Mouse (Mus musculus): ENCODE measurements at regions not wholly inside any gene's neighbourhood (a gene's known extent, or its start where the extent isn't known, plus 50 kb on each side); places are given as distances from the start of the nearest gene placed in this dataset.

DNA sequence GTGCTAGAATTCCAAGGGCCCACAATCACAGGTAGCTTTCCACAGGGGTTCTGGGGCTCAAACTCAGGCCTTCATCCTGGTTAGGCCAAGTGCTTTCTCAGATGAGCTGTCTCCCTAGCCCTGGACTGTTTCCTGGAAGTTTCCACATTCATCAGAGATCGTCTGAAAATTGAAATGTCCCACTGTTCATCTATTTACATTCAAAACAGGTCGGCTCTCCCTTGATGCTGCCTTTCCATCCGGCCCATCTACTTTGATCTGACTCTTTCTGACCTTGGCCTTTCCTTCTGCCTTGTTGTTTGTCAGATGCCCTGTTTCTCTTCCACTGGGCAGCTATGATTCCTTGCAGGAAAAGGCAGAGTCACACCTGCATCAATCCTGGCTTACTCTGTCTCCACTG is 150.2 kb upstream of the Nr2f2 start:
- intact Hi-C loops (cut with DNase I): no loop called here
- no peak for DNase-seq (ENCODE audit: low spot score in 2 of 2)

- no peak for DNase-seq (ENCODE audit: low spot score in 2 of 2)
- intact Hi-C loops (cut with DNase I): no loop called here
These were observed 148.9 kb upstream of the Nr2f2 start for GRCm38 (mm10) chr7:70515341-70515851.

- intact Hi-C loops (cut with DNase I): no loop called here
- no peak for DNase-seq (ENCODE audit: low spot score in 2 of 2)
These were observed 148.1 kb upstream of the Nr2f2 start for GRCm38 (mm10) chr7:70514666-70515065.

DNA sequence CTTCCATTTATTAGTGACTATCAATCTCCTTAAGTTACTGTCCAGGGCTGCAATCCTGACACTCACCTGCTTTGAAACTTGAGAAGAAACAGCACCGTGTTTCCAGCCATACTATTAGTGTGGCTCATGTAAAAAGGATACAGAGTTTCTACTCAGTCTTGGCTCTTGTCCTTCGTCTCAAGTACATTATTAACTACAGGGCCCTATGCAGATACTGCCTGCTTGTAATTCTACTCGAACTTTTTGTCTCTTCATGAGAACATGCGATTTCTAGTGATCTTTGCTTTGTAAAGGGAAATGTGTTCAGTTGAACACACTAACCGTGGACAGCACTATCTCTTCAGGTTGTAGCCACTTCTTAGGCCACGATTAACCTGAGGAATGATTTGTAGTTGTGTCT is 145.8 kb upstream of the Nr2f2 start:
- DNase-seq (ENCODE audit: low spot score in 2 of 2): no peak
- intact Hi-C loops (cut with DNase I): no loop called here

DNA sequence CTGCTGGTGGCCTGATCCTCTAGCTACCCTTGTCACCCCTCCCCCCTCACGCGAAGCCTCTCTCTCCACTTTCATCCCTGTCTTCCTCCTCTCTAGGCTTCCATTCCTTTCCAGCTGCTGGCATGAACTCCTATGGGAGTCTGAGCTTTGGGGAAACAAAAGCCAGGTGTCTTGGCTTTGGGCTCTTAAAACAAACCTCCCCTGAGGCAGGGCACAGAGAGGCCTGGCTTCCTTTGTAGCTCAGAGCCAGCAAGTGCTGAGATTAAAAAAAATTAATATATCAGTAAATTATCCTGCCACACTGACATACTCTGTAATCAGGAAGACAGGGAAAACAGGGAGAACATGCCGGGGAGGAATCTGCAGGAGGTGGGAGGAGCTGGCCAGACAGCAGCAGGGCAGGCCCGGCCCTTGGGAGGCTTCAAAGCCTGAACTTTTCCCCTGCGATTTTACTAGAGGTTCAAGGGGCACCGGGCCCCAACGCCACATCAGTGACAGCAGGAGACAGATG is 139.2 kb upstream of the Nr2f2 start:
- intact Hi-C loops (cut with DNase I): no loop called here
- DNase-seq (ENCODE audit: low spot score in 2 of 2): no peak

DNA sequence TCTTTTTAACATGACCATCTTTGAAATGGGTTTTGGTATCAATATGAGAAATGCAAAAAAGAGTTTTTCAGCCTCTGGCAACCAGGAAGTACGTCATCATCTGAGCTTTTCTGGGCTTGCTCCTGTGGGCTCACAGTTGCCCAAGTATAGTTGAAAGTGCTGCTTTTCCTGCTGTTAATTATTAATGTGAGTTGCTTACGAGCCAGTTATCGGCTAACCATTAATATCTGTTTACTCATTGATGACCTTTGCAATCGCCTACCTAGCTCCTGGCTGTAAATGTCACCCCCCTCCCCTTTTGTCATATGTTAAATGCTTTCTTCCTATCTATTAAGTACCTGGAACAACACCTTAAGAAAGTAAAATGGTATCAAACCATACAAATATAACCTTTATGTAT is 135.3 kb upstream of the Nr2f2 start:
- no peak for DNase-seq (ENCODE audit: low spot score in 2 of 2)
- intact Hi-C loops (cut with DNase I): no loop called here

- intact Hi-C loops (cut with DNase I): no loop called here
- no peak for DNase-seq (ENCODE audit: low spot score in 2 of 2)
These were observed 130.1 kb upstream of the Nr2f2 start for GRCm38 (mm10) chr7:70496541-70497154.

GRCm38 (mm10) chr7:70484201-70484600 is 117.7 kb upstream of the Nr2f2 start:
- DNase-seq (ENCODE audit: low spot score in 2 of 2): no peak
- intact Hi-C loops (cut with DNase I): no loop called here

DNA sequence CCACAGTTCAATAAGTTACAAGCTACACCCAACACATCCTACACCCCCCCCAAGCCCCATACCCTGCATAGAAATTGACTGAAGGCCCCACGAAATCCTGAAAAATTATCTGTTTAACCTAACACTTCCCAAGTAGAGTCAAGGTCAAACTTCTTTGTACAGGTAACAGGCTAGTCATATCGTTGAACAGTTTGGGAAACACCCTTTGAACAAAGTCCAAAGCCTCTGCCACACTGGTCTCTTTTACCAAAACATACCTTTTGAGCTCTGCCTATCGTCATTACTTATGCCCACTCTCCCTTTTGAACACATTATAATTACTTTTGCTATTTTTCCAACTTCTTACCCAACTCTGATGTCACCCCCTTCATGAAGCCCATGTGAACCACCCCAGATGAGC is 117.0 kb upstream of the Nr2f2 start:
- no peak for DNase-seq (ENCODE audit: low spot score in 2 of 2)
- intact Hi-C loops (cut with DNase I): no loop called here

- DNase-seq (ENCODE audit: low spot score in 2 of 2): no peak
- intact Hi-C loops (cut with DNase I): no loop called here
These were observed 115.3 kb upstream of the Nr2f2 start for GRCm38 (mm10) chr7:70481880-70482279.

- intact Hi-C loops (cut with DNase I): no loop called here
- DNase-seq (ENCODE audit: low spot score in 2 of 2): no peak
These were observed 106.3 kb upstream of the Nr2f2 start for GRCm38 (mm10) chr7:70472786-70473185.

- intact Hi-C loops (cut with DNase I): no loop called here
- no peak for DNase-seq (ENCODE audit: low spot score in 2 of 2)
These were observed 104.0 kb upstream of the Nr2f2 start for GRCm38 (mm10) chr7:70470557-70470956.

GRCm38 (mm10) chr7:70462131-70462530 is 95.6 kb upstream of the Nr2f2 start:
- DNase-seq (ENCODE audit: low spot score in 2 of 2): no peak

DNA sequence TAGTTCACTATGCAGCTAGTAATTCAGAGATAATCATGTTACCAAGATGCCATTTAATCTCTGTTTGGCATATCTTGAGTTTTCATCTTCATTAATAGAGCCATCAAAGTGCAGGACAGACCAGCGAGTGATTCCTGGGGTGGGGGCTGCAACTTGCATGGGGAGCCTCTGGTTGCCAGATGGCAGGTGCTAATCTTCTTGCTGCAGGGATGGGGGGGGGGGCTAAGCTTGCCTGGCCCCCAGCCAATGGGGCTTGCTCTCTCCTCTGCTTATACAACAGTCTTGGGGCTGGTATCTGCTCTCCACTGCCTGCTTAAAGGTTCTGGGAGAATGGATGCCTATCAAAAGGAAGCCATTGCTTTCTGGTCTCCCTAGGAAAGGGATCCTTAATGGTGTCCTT is 88.0 kb upstream of the Nr2f2 start:
- DNase-seq (ENCODE audit: low spot score in 2 of 2): no peak
- intact Hi-C loops (cut with DNase I): no loop called here

More at GRCm38 (mm10) chr7:70462131-70462530, 95.6 kb upstream of the Nr2f2 start:
- intact Hi-C loops (cut with DNase I): loop anchor here (2.0 kb wide), 1 partner anchor 73 kb away; no protein-coding TSS in a partner anchor

DNA sequence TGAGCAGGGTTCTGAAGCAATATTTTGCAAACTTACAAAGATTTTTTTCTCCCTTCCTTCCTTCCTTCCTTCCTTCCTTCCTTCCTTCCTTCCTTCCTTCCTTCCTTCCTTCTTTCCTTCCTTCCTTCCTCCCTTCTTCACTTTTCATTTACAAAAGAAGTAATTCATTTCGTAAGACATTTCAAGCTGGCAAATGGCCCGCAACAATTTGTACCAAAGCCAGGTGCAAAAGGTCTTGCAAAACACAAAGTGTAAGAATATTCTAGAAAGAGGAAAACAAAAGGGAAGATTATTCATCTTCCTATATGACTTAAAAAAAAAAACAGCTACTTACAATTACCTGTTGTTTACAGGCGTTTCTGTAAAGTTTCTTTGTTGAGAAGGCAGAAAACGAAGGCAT is 86.3 kb upstream of the Nr2f2 start:
- no peak for DNase-seq (ENCODE audit: low spot score in 2 of 2)
- intact Hi-C loops (cut with DNase I): no loop called here

GRCm38 (mm10) chr7:70438908-70439307 is 72.4 kb upstream of the Nr2f2 start:
- intact Hi-C loops (cut with DNase I): no loop called here
- no peak for DNase-seq (ENCODE audit: low spot score in 2 of 2)

- DNase-seq (ENCODE audit: low spot score in 2 of 2): no peak
- intact Hi-C loops (cut with DNase I): no loop called here
These were observed 67.3 kb upstream of the Nr2f2 start for GRCm38 (mm10) chr7:70433838-70434237.

- intact Hi-C loops (cut with DNase I): no loop called here
These were observed 66.8 kb upstream of the Nr2f2 start for GRCm38 (mm10) chr7:70433358-70433757.

DNA sequence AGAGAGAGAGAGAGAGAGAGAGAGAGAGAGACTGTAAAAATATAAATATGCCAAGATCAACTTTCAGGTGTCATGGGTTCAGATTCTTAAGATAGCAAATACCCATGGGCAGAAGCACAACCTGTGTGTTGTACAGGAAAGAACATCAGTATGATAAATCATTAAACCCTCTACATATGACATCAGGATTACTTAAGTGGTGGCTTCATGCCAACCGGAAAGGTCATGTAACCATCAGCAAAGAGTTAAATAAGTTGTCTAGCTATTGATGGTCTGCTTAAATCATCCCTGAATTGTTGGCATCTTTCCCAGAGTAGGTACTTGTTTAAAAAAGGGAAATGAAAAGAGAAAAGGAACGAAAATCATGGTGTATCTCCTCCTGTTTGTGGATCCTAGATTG is 65.2 kb upstream of the Nr2f2 start:
- intact Hi-C loops (cut with DNase I): no loop called here
- no peak for DNase-seq (ENCODE audit: low spot score in 2 of 2)

More at GRCm38 (mm10) chr7:70433358-70433757, 66.8 kb upstream of the Nr2f2 start:
- no peak for DNase-seq (ENCODE audit: low spot score in 2 of 2)

GRCm38 (mm10) chr7:70429326-70429725 is 62.8 kb upstream of the Nr2f2 start:
- no peak for DNase-seq (ENCODE audit: low spot score in 2 of 2)
- intact Hi-C loops (cut with DNase I): no loop called here

- intact Hi-C loops (cut with DNase I): no loop called here
- DNase-seq (ENCODE audit: low spot score in 2 of 2): no peak
These were observed 57.7 kb upstream of the Nr2f2 start for GRCm38 (mm10) chr7:70424231-70424620.
